Mouse (Mus musculus): ENCODE data around the gene Vwa1.

GRCm38 (mm10) chr4:155742684-155743083 lies 31.8 kb downstream of the Vwa1 start:
- no peak for TF ChIP-seq GATA1 (IDR thresholded peaks at IDR 0.05; ENCODE audit: low read length)
- TF ChIP-seq TAL1 (IDR thresholded peaks at IDR 0.05; ENCODE audit: low read length), result no peak

Data from erythroblast, embryonic 14.5 days (primary cell).